Mouse (Mus musculus) spleen, postnatal 10 days (tissue): Measurements from ENCODE around the gene Hoxa2.

ENCODE experiments used
- DNase-seq, 2 experiments: peaks; one replicate each; pipeline ENCODE4 v3.0.0; 2021 to 2022; ENCODE audit warnings: low spot score in 2 of 2

Gene Hoxa2

DNA sequence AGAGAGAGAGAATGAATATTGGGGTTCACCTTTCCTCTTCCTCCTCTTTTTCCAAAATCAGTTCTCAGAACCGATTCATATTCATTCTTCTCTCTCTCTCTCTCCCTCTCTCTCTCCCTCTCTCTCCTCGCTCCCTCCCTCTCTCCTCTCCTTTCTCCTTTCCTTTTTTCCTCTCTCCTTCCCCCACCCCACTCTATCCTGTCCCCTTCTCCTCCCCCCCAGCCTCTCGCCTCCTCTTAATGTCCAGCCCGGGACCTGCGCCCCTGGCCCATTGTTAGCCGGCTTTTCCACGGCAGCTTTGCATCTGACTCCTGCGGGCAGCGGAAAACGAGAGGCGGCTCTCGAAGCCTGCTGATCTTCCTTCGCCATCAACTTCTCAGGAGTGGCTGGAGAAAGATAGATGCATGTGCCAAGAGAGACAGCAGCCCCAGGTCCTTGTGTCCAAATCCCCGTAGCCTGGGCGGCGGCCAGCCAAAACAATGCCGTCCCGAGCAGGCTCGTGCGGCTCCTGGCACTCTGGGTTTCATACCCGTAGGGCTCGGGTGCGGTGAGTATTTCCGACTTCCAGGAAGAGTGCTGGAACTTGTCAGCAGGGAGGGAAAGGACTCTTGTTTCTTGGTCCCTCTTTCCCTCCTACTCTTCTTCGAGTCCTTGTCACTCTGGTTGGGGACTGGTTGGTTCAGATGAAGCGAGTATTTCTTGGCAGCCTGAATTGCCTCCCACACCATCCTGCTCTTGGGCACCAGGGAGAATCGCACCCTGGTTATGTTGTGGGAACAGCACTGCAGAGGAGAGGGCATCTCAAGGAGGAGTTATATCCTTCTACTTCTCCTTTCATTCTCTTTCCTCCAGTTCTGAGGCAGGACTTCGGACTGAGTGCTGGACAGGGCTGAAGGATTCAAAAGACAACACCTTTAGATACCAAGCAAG is 1.1 kb upstream of the Hoxa2 start:
- no peak for DNase-seq

DNA sequence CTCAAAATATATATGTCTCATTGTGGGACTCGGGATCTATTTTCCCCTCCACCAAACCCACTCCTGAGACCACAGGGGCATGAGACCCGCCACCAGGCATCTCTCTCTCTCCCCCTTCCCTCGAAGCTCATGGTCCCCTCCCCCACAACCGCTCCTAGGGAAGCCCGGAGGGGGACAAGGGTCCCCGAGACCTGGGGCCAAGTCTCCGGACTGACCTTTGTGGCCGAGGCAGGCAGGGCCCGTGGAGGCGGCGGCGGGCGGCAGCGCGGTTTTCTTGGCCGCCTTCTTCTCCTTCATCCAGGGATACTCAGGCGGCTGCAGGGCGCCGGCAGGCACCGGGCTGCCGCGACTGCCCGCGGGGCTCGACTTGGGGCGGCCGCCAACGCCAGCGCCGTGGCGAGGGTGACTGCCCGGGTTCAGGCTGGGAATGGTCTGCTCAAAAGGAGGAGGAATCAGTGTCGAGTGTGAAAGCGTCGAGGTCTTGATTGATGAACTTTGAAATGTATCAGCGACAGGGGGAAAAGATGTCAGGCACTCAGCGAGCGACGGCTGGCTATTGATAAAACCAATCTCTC is 493 bp downstream of the Hoxa2 start:
- DNase-seq, result no peak

- DNase-seq, result no peak
These were observed 1.1 kb downstream of the Hoxa2 start for GRCm38 (mm10) chr6:52163366-52164031.

DNA sequence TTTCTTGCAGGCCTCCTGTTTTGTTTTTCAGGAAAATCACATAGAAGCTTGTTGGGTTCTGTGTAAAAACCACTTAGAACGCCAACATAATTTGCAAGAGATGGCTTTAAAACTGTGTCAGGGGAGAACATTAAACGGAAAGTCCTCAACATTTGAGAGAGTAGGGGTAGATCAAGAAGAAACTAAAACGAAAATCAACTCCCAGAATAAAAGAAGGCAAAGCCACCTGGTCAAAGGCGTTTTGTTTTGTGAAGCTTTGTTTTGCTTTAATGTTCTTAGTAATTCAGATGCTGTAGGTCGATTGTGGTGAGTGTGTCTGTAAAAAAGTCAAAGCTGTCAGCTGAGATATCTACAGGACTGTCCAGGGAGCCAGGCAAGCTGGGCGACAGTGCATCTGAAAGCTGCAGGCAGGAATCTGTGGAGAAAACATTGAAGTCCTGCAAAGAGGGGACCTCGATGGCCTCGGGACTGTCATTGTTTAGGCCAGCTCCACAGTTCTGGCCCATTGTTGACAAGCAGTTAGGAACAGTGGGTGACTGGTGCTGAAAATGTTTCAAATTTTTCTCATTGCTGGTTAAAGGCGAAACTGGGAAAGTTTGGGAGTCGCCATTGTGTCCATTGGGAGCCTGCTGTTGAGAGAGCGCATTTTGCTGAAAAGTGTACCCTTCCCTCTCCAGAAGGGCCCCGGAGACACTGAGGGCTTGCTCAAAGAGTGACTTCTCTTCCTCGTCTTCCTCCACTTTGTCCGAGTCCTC is 1.8 kb downstream of the Hoxa2 start:
- DNase-seq, result no peak

DNA sequence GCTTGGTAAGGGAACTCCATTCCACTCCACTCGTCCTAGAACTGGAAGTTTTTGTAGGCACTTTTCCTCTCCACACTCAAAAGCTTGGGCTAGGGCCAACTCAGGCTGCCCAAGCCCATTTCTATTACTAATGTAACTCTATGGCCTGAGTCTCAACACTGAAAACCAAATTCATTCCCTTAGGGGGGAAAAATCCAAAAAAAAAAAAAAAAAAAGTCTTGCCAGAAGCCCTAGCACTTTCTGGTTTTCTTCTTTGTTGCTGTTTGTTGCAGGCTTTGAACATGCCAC is 2.6 kb downstream of the Hoxa2 start:
- no peak for DNase-seq

DNA sequence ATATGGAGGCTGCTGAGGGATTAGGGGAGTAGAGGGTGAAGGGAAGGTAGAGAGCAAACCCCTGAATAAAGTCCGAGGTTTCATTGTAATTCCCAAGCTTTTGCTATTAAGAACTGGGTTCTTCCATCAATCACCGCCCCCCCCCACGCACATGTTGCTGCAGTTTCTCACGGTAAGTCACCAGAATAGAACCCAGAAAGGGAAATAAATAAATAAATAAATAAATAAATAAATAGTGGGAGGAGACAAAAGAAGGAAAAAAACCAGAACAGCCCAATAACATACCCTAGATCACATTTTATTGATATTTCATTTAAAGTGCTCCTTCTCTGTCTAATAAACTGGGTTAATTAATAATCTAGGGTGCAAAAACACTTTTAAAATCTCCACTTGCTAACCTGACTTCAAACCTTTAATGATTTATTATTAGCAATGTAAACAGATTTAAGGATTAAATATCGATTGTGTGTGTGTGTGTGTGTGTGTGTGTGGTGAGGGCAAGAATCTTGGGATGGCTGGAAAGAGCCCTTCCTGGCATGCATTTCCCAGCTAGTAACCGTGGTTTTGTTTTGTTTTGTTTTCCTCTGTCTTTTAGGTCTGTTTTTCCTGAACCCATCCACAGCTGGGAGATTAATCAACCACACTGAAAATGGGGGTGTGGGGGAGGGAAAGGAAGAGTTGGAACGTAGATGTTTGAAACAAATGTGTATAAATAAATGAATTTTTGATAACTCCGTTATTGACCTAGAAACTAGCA is 3.1 kb downstream of the Hoxa2 start:
- DNase-seq, result no peak

GRCm38 (mm10) chr6:52160511-52161335 is 3.9 kb downstream of the Hoxa2 start:
- DNase-seq, result no peak

DNA sequence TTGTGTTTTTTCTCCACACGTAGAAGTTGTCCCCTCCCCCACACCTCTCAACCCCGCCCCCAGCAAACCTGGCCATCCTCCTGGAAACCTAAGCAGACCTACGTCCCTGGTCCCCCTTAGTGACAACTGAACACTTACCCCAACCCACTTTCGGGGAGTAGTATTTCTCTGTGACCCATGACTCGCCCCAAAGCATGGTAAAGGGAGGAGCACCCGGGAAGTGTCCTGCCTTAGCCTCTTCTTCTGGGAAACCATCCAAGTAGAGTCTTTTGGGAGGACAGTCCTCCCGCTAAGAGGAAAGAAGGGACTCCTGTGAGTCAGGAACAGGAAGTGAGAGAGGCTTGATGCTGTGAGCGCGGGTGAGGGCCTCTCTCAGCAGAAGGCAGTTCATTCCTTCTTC is 4.7 kb downstream of the Hoxa2 start:
- no peak for DNase-seq

- no peak for DNase-seq
These were observed 5.4 kb downstream of the Hoxa2 start for GRCm38 (mm10) chr6:52159164-52159761.

DNA sequence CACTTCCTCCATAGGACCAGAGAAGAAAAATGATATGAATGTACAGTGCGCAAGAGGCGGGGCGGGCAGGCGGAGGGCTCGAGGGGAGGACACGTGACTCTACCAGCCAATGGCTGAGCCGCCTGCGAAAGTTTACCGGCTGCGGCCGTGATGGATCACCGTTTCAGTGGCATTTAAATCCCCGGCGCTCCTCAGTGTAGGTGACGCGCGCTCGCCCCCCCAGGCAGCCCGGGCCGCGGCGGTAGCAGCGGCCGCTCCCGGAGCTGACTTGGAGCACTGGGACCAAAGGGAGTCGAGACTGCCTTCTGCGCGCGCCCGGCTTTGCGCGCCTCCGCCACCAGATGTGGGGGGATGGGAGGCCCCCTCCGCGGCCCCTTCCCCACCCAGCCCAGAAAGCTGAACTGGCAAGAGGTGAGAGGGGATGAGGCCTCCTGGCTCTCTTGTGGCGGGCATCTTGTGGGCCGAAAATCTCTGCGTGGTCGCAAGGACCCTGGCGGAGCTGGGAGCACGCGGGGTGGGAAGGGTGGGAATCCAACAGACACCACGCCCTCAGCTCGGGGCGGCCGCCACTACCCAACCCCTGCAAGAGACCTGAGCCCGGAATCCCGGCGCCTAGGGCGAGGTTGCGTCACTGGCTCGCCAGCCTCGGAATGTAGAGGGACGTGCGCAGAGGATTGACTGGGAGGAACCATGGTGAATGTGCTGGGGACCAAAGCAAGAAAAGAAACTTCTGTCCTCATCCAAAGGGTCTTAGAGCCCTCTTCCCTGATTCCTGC is 6.2 kb downstream of the Hoxa2 start, which contains the start of gene Hoxa1:
TSS of gene Hoxa1 (minus strand) at position 42 of the 776 bp plus-strand sequence.
- DNase-seq, result peak in 1 of 2 experiments; percentile 68

DNA sequence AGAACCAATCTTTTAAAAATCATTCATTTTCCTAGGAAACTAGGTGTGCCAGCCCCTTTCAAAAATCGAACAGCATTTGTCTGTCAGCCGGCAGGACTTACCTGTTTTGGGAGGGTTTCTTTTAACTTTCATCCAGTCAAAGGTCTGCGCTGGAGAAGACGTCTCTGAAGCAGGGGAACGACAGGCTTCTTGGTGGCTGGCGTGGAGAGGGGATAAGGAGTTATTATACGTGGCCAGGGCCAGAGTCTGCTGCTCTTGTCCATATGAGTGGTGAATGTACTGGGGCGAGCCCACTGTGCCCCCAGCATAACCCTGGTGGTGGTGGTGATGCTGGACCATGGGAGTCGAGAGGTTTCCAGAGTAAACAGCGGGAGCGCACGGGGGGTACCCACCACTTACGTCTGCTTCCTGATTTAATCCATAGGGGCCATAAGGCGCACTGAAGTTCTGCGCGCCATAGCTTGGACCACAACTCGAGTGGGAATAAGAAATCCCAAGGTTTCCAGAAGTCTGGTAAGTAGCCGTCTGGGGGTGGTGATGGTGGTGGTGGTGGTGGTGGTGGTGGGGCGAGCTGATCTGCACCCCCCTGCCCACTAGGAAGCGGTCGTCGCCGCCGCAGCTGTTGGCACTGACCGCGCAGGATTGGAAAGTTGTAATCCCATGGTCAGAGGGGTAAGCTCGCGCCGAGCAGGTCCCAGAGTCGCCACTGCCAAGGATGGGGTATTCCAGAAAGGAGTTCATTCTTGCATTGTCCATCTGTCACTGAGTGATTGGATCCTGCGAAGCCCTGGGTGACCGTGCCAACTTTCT is 7.0 kb downstream of the Hoxa2 start:
- no peak for DNase-seq

- no peak for DNase-seq
These were observed 8.0 kb downstream of the Hoxa2 start for GRCm38 (mm10) chr6:52156551-52157200.

DNA sequence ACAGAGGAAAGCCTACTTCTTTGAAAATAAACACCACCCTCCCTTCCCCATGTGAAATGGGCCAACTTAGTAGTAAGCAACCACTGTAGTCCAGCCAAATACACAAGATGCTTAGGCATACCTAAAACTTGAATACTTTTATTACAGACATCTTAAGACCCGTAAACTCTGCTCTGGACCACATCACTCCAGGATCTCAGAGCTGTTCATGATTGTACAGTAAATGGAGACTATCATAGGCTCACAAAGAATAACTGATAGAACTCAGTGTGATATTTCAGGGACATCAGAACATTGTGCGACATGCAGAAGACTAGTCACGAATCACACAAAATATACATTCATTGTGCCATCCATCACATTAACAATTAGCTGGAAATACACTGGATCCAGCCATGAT is 9.2 kb downstream of the Hoxa2 start:
- DNase-seq, result no peak

DNA sequence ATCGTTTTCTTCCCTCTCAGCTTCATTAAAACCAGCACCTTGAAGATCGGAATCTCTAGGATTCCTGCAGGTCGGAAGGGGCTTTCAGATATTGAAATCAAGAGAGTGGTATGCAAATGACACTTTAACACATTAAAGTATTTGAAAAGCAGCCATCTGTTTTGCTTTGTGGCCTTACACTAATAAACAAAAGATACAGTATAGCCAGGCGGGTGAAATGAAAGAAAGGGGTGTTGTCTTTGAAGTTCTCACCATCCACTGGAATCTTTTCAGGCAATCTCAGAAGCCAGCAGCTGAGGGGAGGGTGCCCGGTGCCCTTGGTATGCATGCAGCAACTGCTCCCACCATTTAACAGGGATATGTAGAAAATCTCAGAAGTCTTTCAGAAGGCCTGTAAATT is 10.6 kb downstream of the Hoxa2 start:
- DNase-seq, result no peak

GRCm38 (mm10) chr6:52153270-52153669 is 11.4 kb downstream of the Hoxa2 start:
- DNase-seq, result no peak

- no peak for DNase-seq
These were observed 12.1 kb downstream of the Hoxa2 start for GRCm38 (mm10) chr6:52152226-52153193.

GRCm38 (mm10) chr6:52151571-52151970 is 13.1 kb downstream of the Hoxa2 start:
- DNase-seq, result no peak
